Mouse (Mus musculus) liver, postnatal 0 days (tissue): ENCODE measurements around the gene Aatk. TPM values are rescaled to one million over a fixed set of nuclear protein-coding genes. Genes with fewer than 3 reads are reported as not detected.
A peak's percentile ranks its signal among the peaks of the same experiment; 100 is the strongest.

Experiments used
- ATAC-seq: fragments of 200-750 bp; cut with Nextera tagmentation; 2 replicates; pipeline ENCODE4 v1.8.0; 2017; ENCODE audit warnings: mild to moderate bottlenecking, moderate library complexity
- DNase-seq: peaks from one replicate; pipeline ENCODE4 v3.0.0-alpha.2; 2016
- H3K27ac ChIP-seq: fragments of 300-500 bp; sonication (generic); 2 replicates; pipeline ENCODE4 v1.5.1; 2014; ENCODE audit warnings: antibody characterized with exemption, moderate library complexity, mild to moderate bottlenecking, low read depth
- H3K27me3 ChIP-seq: fragments of 300-500 bp; sonication (generic); 2 replicates; pipeline ENCODE4 v1.6.1; 2014; ENCODE audit warnings: low read length, control low read depth, mixed read lengths; ENCODE audit not compliant: insufficient read depth
- H3K36me3 ChIP-seq: fragments of 300-500 bp; sonication (generic); replicated peaks from 2 replicates; pipeline ENCODE4 v1.6.1; 2014; ENCODE audit warnings: mild to moderate bottlenecking, control low read depth, low read length, moderate library complexity, mixed read lengths; ENCODE audit not compliant: insufficient read depth
- H3K4me1 ChIP-seq: fragments of 300-500 bp; sonication (generic); 2 replicates; pipeline ENCODE4 v1.6.1; 2014; ENCODE audit warnings: antibody characterized with exemption, mild to moderate bottlenecking, control low read depth; ENCODE audit not compliant: insufficient read depth
- H3K4me2 ChIP-seq: fragments of 300-500 bp; sonication (generic); 2 replicates; pipeline ENCODE4 v1.6.1; 2014; ENCODE audit warnings: low read depth, mild to moderate bottlenecking, low read length, moderate library complexity, mixed read lengths
- H3K4me3 ChIP-seq: fragments of 300-500 bp; sonication (generic); 2 replicates; pipeline ENCODE4 v1.5.1; 2014; ENCODE audit warnings: low read depth, low read length
- H3K9ac ChIP-seq: fragments of 300-500 bp; sonication (generic); replicated peaks from 2 replicates; pipeline ENCODE4 v1.6.1; 2014; ENCODE audit warnings: mild to moderate bottlenecking, moderate library complexity
- H3K9me3 ChIP-seq: fragments of 300-500 bp; sonication (generic); 2 replicates; pipeline ENCODE4 v1.6.1; 2016; ENCODE audit warnings: mild to moderate bottlenecking, control low read depth, low read length, mixed read lengths
- CTCF ChIP-seq: sonication (generic); IDR thresholded peaks from 2 replicates; pipeline ENCODE4 v1.5.1; 2016; ENCODE audit warnings: antibody characterized with exemption, low read depth
- EP300 ChIP-seq: IDR thresholded peaks from 2 replicates; pipeline ENCODE4 v1.6.1; 2016; ENCODE audit warnings: antibody characterized with exemption, low read depth, mild to moderate bottlenecking
- WGBS: fragments of 180-500 bp; shearing (Covaris S2); extraction: QIAGEN DNeasy Blood & Tissue Kit; methylation state at CpG from one replicate; pipeline ENCODE4 v1.1.7; 2014; ENCODE audit not compliant: insufficient replicate concordance; 5-methylcytosine and 5-hydroxymethylcytosine counted together
- polyA plus RNA-seq: library from polyadenylated mRNA; unstranded; fragments of >200 nt; fragmentation: Nextera tagmentation; extraction: Ambion mirVana; gene quantifications from 2 replicates; pipeline ENCODE4 v1.2.1, GENCODE M21; 2015

Gene Aatk
- polyA plus RNA-seq, 1 experiment from 2014 or later = 0.89 TPM

- H3K9ac ChIP-seq = no peak overlapping the region
- H3K36me3 ChIP-seq = peaks cover 7% of the 10 kb centered on the region; the same call in 1 of the 2 replicates
- ATAC-seq (no peak), DNase-seq (no peak)
- peaks cover 13% of the 10 kb centered on the region for H3K4me1 ChIP-seq
- TF ChIP-seq EP300 (no peak), CTCF (peak; percentile 21; the same call in 1 of the 2 replicates)
- H3K4me2 ChIP-seq = no peak overlapping the region
- no peak overlapping the region for H3K27ac ChIP-seq
- no peaks in the 10 kb centered on the region for H3K9me3 ChIP-seq
- H3K27me3 ChIP-seq = no peaks in the 10 kb centered on the region
- 77% methylated on average over 17 of the region's 17 CpGs for WGBS
- H3K4me3 ChIP-seq = no peak overlapping the region
Measured at GRCm38 (mm10) chr11:120067834-120068233, 20.9 kb upstream of the Aatk start.

- Histone ChIP-seq H3K27ac (peak overlapping the region; percentile 64; the same call in 1 of the 2 replicates), H3K4me2 (peak overlapping the region; percentile 1; the same call in 1 of the 2 replicates), H3K4me1 (peaks cover 13% of the 10 kb centered on the region), H3K9ac (0 out of 2 replicates have a peak overlapping the region, but pooled peaks have one; percentile 4), H3K9me3 (no peaks in the 10 kb centered on the region), H3K4me3 (no peak overlapping the region), H3K27me3 (no peaks in the 10 kb centered on the region), H3K36me3 (peaks cover 4% of the 10 kb centered on the region; the same call in 1 of the 2 replicates)
- TF ChIP-seq CTCF (peak; percentile 84), EP300 (no peak)
- ATAC-seq = peak; percentile 35
- WGBS = 27% methylated on average over 10 of the region's 10 CpGs
- peak; percentile 70 for DNase-seq
Measured at GRCm38 (mm10) chr11:120065291-120065690, 18.3 kb upstream of the Aatk start.

GRCm38 (mm10) chr11:120064668-120065040 is 17.7 kb upstream of the Aatk start:
- H3K4me1 ChIP-seq = peaks cover 13% of the 10 kb centered on the region
- no peak for TF ChIP-seq CTCF
- no peak for TF ChIP-seq EP300
- ATAC-seq = no peak
- H3K4me2 ChIP-seq = no peak overlapping the region
- no peak overlapping the region for H3K9ac ChIP-seq
- no peak for DNase-seq
- no peaks in the 10 kb centered on the region for H3K27me3 ChIP-seq
- peak overlapping the region; percentile 64 for H3K27ac ChIP-seq
- 86% methylated on average over 11 of the region's 11 CpGs for WGBS
- peaks cover 4% of the 10 kb centered on the region; the same call in 1 of the 2 replicates for H3K36me3 ChIP-seq
- no peak overlapping the region for H3K4me3 ChIP-seq
- H3K9me3 ChIP-seq = no peaks in the 10 kb centered on the region

GRCm38 (mm10) chr11:120064006-120064667 is 17.2 kb upstream of the Aatk start:
- no peaks in the 10 kb centered on the region for H3K9me3 ChIP-seq
- peaks cover 4% of the 10 kb centered on the region; the same call in 1 of the 2 replicates for H3K36me3 ChIP-seq
- no peak overlapping the region for H3K4me3 ChIP-seq
- TF ChIP-seq EP300 = no peak
- no peak for TF ChIP-seq CTCF
- H3K27me3 ChIP-seq = no peaks in the 10 kb centered on the region
- ATAC-seq = peak; percentile 43
- no peak for DNase-seq
- no peak overlapping the region for H3K9ac ChIP-seq
- peaks cover 13% of the 10 kb centered on the region for H3K4me1 ChIP-seq
- peak overlapping the region; percentile 64 for H3K27ac ChIP-seq
- peak overlapping the region; percentile 35; the same call in 1 of the 2 replicates for H3K4me2 ChIP-seq
- 58% methylated on average over 13 of the region's 13 CpGs for WGBS

- Histone ChIP-seq H3K9ac (no peak overlapping the region), H3K27ac (peak overlapping the region; percentile 64), H3K4me1 (peaks cover 13% of the 10 kb centered on the region), H3K4me3 (no peak overlapping the region), H3K4me2 (peak overlapping the region; percentile 35; the same call in 1 of the 2 replicates), H3K9me3 (no peaks in the 10 kb centered on the region), H3K27me3 (no peaks in the 10 kb centered on the region), H3K36me3 (no peaks in the 10 kb centered on the region)
- WGBS = 72% methylated on average over 5 of the region's 5 CpGs
- no peak for DNase-seq
- ATAC-seq = no peak
- TF ChIP-seq CTCF = no peak
- no peak for TF ChIP-seq EP300
Measured at GRCm38 (mm10) chr11:120063326-120063725, 16.4 kb upstream of the Aatk start.

- WGBS = 70% methylated on average over 8 of the region's 8 CpGs
- no peaks in the 10 kb centered on the region for H3K36me3 ChIP-seq
- H3K4me2 ChIP-seq = no peak overlapping the region
- H3K9ac ChIP-seq = no peak overlapping the region
- DNase-seq (no peak), ATAC-seq (no peak)
- no peaks in the 10 kb centered on the region for H3K9me3 ChIP-seq
- H3K4me1 ChIP-seq = peaks cover 12% of the 10 kb centered on the region
- TF ChIP-seq EP300 = no peak
- TF ChIP-seq CTCF = no peak
- no peak overlapping the region for H3K27ac ChIP-seq
- H3K27me3 ChIP-seq = no peaks in the 10 kb centered on the region
- no peak overlapping the region for H3K4me3 ChIP-seq
Measured at GRCm38 (mm10) chr11:120060634-120061033, 13.7 kb upstream of the Aatk start.
